Mouse (Mus musculus): ENCODE data around the gene Grk5. TPM values are rescaled to one million over a fixed set of nuclear protein-coding genes. Genes with fewer than 3 reads are reported as not detected.
"Not testable (repeated sequence)": the region's sequence is repeated elsewhere in the genome, so short reads cannot be mapped to it uniquely, and the experiment has no call there.

Gene Grk5
- total RNA-seq (2015; ENCODE audit: low replicate concordance) (2.7 and 12.1 TPM in 2 replicates), total RNA-seq (2017; ENCODE audit: low replicate concordance) (5.2 and 14.6 TPM in 2 replicates)

DNA sequence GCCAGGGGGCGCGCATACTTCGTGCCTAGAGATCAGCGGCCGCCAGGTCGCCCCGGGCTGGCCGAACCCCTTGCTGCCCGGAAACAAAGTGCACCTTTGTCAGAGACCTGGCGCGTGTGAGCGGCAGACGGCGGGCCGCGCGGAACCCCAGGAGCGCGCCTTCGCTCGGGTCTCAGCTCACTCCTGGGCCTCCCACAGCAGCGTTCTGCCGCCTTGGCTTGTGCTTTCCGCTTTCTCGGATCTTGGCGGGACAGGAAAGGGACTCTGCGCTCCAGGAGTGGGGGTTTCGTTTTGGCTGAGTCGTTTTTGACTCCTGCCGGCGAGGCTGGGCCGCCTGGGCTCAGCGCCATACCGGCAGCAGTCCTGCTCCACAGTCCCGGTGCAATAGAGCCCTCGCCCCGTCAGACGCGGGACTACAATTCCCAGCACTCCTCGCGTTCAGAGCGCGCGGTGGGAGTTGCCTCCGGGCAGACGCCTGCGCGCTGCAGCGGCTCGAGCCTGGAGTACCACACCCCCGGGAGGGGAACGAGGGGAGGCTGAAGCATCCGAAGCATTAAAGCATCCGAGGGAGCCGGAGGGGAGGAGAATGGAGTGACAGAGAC, at the start of gene Grk5:
Gene Grk5 (plus strand): TSS at position 36 of the 602 bp plus-strand sequence.
- ATAC-seq (replicated peaks; ENCODE audit: low FRiP score, poor library complexity, severe bottlenecking) = peak; percentile 92

DNA sequence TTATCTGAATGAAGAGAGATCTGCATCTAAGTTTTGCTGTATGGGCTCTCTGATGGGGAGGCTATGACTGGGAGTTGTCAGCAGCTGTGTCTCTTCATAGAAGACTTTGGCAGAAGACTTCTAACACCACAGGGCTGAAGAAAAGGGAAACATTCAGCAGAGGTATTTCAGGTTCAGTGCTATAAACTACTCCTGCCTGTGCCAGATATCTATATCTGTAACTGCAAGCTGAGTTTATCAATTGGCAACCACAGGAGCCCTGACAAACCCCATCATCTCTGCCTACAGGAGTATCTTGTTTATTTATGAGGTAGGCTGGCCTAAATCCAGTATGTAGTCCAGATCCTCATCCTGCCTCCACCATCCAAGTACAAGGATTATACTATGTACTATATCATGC, 46.2 kb upstream of the Grk5 start:
- ATAC-seq (replicated peaks; ENCODE audit: low FRiP score, poor library complexity, severe bottlenecking) = peak; percentile 82

DNA sequence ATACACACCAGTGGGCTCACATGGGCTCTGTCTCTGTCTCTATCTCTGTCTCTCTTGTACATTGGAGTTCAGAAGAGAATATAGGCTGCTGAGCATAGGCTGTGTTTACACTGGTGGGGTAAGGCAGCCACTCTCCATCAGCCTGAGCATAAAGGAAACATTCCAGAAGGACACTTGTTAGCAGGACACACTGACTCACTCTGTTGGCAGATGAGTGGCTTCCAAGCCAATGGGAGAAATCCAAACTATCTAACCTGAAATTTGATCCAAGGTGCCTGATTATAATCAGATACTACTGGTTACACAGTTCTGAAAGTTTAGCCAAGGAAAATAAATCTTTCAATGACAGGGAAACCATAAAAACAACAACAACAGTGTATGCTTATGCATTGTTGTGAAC, 43.8 kb upstream of the Grk5 start:
- ATAC-seq (replicated peaks; ENCODE audit: low FRiP score, poor library complexity, severe bottlenecking) = no peak

- peak; percentile 98 for ATAC-seq (replicated peaks; ENCODE audit: low FRiP score, poor library complexity, severe bottlenecking)
These were observed 28.5 kb upstream of the Grk5 start, which contains the start of gene Sfxn4 for GRCm38 (mm10) chr19:60860868-60861700. Gene Sfxn4, minus strand, starts transcription at chr19:60861479.

GRCm38 (mm10) chr19:60866169-60866568, 23.4 kb upstream of the Grk5 start:
- ATAC-seq (replicated peaks; ENCODE audit: low FRiP score, poor library complexity, severe bottlenecking) = not testable (repeated sequence)

DNA sequence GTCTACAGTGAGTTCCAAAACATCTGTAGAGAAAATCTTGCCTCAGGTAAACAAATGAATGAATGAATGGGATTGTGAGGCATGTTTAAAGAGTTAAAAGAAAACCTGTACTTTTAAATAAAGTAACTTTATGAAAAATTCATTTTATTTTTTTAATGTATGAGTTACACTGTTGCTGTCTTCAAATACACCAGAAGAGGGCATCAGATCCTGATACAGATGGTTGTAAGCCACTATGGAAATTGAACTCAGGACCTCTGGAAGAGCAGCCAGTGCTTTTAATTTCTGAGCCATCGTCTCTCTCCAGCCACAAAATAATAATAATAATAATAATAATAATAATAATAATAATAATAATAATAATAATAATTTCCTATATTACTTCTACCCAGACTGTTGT, 19.1 kb upstream of the Grk5 start:
- ATAC-seq (replicated peaks; ENCODE audit: low FRiP score, poor library complexity, severe bottlenecking) = no peak

DNA sequence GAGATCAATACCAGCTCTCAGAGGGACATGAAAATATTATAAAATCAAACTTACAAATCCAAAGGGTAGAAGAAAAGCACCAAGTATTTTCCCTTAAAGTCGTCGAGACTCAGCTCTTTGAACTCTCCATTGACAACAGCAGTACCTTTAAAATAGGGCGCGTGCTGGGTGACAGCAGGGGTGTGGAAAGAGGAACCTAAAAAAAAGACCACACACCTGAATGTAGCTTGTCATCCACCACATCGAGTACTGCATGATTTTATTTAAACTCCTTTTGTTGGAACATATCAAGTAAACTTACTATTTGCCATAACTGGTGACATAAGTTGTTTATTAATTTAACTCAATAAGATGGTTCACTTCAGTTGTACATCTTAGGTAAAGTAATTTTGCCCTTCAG, 18.2 kb upstream of the Grk5 start:
- ATAC-seq (replicated peaks; ENCODE audit: low FRiP score, poor library complexity, severe bottlenecking) = no peak

DNA sequence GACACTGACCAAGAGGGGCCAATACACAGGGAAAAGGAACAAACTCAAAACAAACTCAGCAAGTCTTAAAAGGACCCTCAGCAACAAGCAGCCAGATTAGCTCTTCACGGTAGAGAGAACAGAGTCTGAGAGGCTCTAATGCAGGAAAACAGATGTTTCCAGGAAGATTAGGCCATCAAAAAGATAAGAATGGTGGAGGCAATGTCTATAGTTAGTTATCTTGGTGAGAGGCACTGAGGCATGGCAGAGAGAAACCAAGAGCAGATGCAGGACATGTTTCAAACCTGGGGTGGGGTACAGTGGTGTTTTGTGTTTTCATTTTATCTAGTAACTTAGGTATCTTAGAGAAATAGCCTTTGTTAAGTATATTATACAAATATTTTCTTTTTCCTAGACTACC, 17.3 kb upstream of the Grk5 start:
- peak; percentile 43 for ATAC-seq (replicated peaks; ENCODE audit: low FRiP score, poor library complexity, severe bottlenecking)

- ATAC-seq (replicated peaks; ENCODE audit: low FRiP score, poor library complexity, severe bottlenecking) = peak; percentile 42
These were observed 16.0 kb upstream of the Grk5 start for GRCm38 (mm10) chr19:60873501-60873900.

GRCm38 (mm10) chr19:60874064-60874694, 15.4 kb upstream of the Grk5 start, which contains the start of gene Prdx3:
Gene Prdx3, minus strand, starts transcription at chr19:60874556.
- peak; percentile 91 for ATAC-seq (replicated peaks; ENCODE audit: low FRiP score, poor library complexity, severe bottlenecking)

DNA sequence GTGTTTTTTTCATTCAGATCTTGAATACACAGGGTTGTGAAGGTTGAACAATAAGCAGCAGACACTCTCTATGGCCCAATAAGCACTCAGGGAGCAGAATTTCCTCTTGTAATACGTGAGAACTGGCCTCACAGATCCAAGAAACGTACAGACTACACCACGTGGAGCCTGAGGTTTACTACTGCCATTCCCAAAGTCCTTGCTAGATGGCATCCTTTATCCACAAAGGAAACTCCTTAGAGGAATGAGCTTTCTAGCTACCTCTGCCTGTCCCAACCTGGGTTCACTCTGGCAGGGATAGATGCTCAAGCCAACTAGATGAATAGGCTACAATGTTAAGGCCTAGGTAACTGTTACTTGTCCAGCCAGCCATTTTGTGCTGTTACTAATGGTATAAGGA, 6.4 kb upstream of the Grk5 start:
- ATAC-seq (replicated peaks; ENCODE audit: low FRiP score, poor library complexity, severe bottlenecking) = no peak

DNA sequence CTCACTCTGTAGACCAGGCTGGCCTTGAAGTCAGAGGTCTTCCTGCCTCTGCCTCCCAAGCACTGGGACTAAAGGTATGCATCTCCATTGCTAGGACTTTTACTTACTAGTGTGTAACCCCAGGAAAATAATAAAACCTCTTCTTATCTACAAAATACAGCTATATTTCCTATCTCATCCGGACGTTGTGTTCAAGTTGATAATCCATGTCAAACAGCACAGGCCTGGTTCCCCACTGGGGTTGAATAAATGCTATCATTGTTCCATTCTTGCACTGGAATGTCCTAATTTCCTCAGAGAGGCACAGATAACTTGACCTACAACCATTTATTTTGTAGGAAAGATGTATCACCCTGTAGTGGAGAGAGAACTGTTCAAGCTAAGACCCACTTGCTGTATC, 1.9 kb upstream of the Grk5 start:
- no peak for ATAC-seq (replicated peaks; ENCODE audit: low FRiP score, poor library complexity, severe bottlenecking)

DNA sequence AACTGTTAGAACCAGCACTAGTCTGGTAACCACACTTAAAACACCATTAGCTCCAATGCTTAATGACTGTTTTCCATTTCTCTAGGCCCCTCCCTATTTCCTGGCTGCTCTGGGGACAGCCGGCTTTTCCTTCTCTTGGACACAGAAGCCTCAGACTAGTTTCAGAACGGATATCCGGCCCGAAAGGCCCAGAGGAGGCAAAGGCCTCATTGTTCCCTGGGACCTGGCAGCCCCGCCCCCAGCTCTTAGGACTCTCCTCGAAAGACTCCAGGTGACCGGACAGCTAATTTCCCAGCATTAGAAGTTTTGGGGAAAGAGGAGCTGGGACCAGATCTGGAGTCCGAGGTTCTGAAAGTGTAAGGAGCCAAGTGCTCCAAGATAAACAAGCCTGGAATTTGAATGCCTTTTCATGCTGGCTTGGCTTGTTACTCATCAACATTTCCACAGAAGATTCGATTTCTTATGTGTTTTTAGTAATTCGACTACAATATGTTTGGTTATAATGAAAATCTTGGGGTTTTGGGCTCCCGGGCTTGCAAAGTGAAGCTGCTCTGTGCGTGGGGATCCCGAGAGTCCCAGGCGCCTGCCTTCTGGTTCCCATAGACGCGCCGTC, 342 bp upstream of the Grk5 start:
- ATAC-seq (replicated peaks; ENCODE audit: low FRiP score, poor library complexity, severe bottlenecking) = peak; percentile 38

DNA sequence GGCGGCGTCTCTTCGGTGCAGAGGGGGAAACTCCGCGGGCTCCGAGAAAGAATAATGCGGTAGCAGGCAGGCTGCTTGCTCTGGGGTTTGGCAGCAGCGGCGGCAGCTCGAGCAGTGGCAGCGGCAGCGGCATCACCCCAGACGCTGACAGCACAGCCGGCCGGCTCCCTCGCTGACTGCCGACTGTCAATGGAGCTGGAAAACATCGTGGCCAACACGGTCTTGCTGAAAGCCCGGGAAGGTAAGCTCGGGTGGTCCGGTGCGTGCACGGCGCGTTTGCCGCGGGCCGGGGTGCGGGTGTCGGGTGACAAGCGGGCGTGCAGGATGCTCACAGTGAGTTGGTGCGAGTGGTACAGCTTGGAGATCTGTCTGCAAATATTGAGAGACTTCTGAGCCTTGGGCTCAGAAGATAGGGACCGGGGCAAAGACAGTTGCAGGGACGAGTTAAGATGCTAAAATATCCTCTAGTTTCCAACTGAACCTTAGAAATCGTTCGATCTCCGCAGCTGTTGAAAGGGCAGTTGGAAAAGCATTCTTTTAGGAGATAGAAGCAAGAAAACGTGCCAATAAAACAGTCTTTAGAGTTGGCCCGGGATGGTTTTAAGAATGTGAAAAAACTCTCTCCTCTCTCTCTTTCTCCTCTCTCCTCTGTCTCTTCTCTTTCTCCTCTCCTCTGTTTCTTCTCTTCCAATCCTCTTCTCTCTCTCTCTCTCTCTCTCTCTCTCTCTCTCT, 1.0 kb downstream of the Grk5 start:
- peak; percentile 17 for ATAC-seq (replicated peaks; ENCODE audit: low FRiP score, poor library complexity, severe bottlenecking)

DNA sequence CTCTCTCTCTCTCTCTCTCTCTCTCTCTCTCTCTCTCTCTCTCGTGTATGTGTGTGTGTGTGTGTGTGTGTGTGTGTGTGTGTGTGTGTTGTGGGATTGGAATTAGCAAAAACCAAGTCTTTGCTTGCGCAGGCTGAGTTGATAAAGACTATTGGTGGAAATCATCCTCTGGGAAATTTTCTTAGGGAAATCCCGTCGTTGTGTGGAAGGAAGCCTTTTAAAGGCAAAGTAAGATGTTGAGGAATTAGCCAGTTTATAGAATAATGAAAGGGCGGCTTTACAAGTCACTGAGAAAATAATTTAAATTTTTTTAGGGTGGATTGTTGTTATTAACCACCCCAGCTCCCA, 1.5 kb downstream of the Grk5 start:
- ATAC-seq (replicated peaks; ENCODE audit: low FRiP score, poor library complexity, severe bottlenecking) = no peak

DNA sequence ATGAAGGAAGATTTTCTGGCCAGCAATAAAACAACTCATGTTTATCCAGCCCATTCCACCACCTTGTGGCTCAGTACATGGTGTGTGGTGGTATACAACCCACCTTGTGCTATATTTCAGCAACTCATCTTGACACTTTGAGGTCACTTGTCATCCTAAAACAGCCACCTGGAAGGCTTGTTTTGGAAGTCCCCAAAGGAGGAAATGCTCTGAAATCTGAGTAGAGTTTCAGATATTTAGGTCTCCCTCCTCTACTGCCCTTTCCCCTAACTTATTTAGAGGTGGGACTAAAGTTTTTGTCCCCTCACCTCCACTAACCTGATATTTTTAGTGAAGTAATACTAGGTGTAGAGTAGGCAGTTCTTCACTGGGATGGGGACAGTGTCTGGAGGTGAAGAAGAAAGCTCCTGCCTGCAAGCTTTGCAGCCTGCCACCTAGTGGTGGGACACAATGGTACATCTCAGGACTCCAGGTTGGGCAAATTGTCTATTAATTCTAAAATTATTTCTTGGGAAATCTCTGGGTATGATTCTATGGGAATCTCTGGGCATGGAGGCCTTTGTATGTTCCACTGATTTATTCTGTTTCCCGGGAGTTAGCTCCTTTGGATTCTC, 2.5 kb downstream of the Grk5 start:
- 0 out of 2 replicates have a peak, but pooled peaks have one; percentile 52 for ATAC-seq (replicated peaks; ENCODE audit: low FRiP score, poor library complexity, severe bottlenecking)

DNA sequence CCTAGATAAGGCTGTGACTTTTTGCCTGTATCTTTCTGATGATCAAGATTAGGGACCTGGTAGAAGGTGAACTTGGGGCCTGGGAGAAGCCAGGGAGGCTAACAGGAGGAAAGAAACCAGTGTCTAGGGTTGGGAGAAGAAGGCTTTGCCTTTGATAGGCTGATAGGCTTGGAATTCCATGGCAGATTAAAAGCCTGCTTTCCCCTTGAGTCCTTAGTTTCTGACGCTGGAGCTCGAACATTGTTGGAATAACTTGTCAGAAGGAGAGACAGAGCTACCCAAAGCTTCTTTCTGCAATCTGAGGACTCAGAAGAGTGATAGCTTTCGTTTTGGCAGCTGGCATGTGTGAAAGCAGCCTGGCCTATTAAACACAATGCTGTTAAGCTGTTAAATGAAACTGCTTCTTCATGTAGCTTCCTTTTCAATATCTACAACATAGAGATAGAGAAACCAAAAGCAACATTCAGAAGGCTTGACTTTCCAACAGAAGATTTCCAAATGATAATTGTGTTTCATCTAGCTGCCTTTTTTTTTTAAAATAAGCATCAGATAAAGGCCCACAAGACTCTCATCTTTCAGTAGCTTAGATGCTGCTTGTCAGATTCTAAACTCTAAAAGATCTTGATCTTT, 5.8 kb downstream of the Grk5 start:
- ATAC-seq (replicated peaks; ENCODE audit: low FRiP score, poor library complexity, severe bottlenecking) = no peak

GRCm38 (mm10) chr19:60903139-60903538, 13.6 kb downstream of the Grk5 start:
- no peak for ATAC-seq (replicated peaks; ENCODE audit: low FRiP score, poor library complexity, severe bottlenecking)

DNA sequence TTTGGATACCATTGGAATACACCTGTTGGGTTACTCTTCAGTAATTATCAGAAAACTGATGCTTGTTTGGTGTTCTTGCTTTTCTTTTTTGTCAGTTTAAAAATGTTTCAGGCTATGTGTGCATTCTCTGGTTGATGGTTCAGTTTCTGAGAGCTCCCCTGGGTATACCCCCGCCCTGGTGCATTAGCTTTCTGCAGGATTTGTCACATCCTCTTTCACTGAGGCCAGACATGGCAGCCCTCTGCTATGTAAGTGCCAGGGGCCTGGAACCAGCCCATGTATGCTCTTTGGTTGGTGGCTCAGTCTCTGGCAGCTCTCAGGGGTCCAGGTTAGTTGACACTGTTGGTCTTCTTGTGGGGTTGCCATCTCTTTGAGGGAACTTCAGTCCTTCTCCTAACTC, 14.4 kb downstream of the Grk5 start:
- ATAC-seq (replicated peaks; ENCODE audit: low FRiP score, poor library complexity, severe bottlenecking) = no peak

All from erythroblast, adult 5-6 weeks (primary cell).